Mouse (Mus musculus): ENCODE data around the gene Gng2. TPM values are rescaled to one million over a fixed set of nuclear protein-coding genes. Genes with fewer than 3 reads are reported as not detected.

Gng2 gene
- polyA plus RNA-seq, 1 experiment from 2014 or later = 74.0 TPM

DNA sequence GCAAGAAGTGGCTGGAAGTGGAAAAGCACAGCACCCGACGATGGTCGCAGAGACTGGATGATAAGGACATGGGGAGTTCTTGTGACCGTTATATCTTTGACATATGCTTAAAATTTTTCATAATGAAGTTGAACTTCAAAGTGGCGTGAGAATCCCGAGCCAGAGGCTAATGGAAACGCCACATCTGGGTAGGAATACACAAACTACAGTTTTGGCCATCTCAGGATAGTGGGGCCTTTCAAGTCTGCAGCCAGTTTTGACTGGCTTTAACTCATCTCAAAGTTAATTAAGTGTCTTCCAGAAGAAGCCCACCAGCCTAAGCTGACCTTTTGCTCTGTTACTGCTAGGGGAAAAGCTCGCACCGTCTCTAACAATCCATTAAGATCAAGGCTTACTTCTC is 17.6 kb downstream of the Gng2 start:
- WGBS = 59% methylated on average over 9 of the region's 9 CpGs

DNA sequence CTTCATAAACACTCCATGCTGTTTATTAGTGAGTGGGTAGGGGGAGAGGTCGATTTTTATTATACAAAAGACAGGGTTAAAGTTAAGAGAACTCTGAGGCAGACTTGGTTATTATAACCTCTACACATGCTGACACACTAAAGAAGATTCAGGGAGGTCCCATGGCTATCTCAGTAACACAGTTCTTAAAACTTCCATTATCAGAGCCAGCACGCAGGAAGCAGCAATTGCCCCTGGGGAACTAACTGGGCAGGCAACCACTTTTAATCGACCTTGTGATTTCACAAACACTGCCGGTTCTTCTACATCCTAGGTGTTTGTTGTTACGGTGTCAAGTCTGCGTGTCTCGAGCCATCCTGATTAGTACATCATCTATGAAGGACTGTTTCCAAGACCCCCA is 22.4 kb downstream of the Gng2 start:
- DNase-seq (ENCODE audit: low spot score) (no peak), ATAC-seq (replicated peaks; ENCODE audit: low FRiP score, low TSS enrichment, low read depth) (no peak)
- H3K27me3 ChIP-seq (replicated peaks; ENCODE audit: control insufficient read depth, insufficient read depth, low read length) = no peaks in the 10 kb centered on the region
- no peak overlapping the region for H3K4me2 ChIP-seq (ENCODE audit: low read length)
- H3K9me3 ChIP-seq (ENCODE audit: control insufficient read depth, low read length) = no peaks in the 10 kb centered on the region
- peaks cover 10% of the 10 kb centered on the region; the same call in 1 of the 2 replicates for H3K36me3 ChIP-seq (ENCODE audit: control insufficient read depth, insufficient read depth, low read length)
- no peaks in the 10 kb centered on the region for H3K4me1 ChIP-seq (replicated peaks; ENCODE audit: control insufficient read depth, insufficient read depth, low read length)
- WGBS = 89% methylated on average over 7 of the region's 7 CpGs
- no peak overlapping the region for H3K4me3 ChIP-seq (ENCODE audit: low read depth, low read length)
- no peak overlapping the region for H3K27ac ChIP-seq (ENCODE audit: low read depth)
- H3K9ac ChIP-seq (ENCODE audit: low read length) = no peak overlapping the region

More for the DNA sequence above, 17.6 kb downstream of the Gng2 start:
- Histone ChIP-seq H3K9ac (ENCODE audit: low read length) (no peak overlapping the region), H3K27ac (ENCODE audit: low read depth) (no peak overlapping the region), H3K4me3 (ENCODE audit: low read depth, low read length) (no peak overlapping the region), H3K36me3 (ENCODE audit: control insufficient read depth, insufficient read depth, low read length) (peaks cover 10% of the 10 kb centered on the region; the same call in 1 of the 2 replicates), H3K27me3 (replicated peaks; ENCODE audit: control insufficient read depth, insufficient read depth, low read length) (no peaks in the 10 kb centered on the region), H3K9me3 (ENCODE audit: control insufficient read depth, low read length) (no peaks in the 10 kb centered on the region), H3K4me1 (replicated peaks; ENCODE audit: control insufficient read depth, insufficient read depth, low read length) (no peaks in the 10 kb centered on the region), H3K4me2 (ENCODE audit: low read length) (no peak overlapping the region)
- ATAC-seq (replicated peaks; ENCODE audit: low FRiP score, low TSS enrichment, low read depth) (no peak), DNase-seq (ENCODE audit: low spot score) (no peak)

DNA sequence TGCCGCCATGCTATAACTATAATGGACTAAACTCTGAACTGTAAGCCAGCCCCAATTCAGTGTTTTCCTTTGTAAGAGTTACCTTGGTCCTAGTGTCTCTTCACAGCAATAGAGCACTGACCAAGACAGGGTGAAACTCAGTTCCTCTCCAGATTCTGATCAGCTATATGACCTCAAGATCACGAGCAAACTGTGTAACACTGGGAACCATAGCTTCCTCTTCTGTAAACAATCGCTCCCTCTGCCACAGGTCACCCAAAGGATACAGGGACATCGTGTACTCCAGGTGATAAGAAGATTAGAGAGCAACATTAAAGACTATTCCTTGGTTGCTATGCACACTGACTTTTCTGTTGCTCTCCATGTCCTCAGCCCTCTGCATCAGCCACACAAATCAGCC is 26.6 kb downstream of the Gng2 start:
- ATAC-seq (replicated peaks; ENCODE audit: low FRiP score, low TSS enrichment, low read depth) (no peak), DNase-seq (ENCODE audit: low spot score) (no peak)
- H3K27ac ChIP-seq (ENCODE audit: low read depth) = no peak overlapping the region
- H3K4me1 ChIP-seq (replicated peaks; ENCODE audit: control insufficient read depth, insufficient read depth, low read length) = no peaks in the 10 kb centered on the region
- peaks cover 5% of the 10 kb centered on the region; the same call in 1 of the 2 replicates for H3K36me3 ChIP-seq (ENCODE audit: control insufficient read depth, insufficient read depth, low read length)
- H3K9ac ChIP-seq (ENCODE audit: low read length) = no peak overlapping the region
- 75% methylated on average over 4 of the region's 4 CpGs for whole genome bisulfite sequencing
- H3K4me3 ChIP-seq (ENCODE audit: low read depth, low read length) = no peak overlapping the region
- H3K9me3 ChIP-seq (ENCODE audit: control insufficient read depth, low read length) = no peaks in the 10 kb centered on the region
- H3K27me3 ChIP-seq (replicated peaks; ENCODE audit: control insufficient read depth, insufficient read depth, low read length) = no peaks in the 10 kb centered on the region
- H3K4me2 ChIP-seq (ENCODE audit: low read length) = no peak overlapping the region

DNA sequence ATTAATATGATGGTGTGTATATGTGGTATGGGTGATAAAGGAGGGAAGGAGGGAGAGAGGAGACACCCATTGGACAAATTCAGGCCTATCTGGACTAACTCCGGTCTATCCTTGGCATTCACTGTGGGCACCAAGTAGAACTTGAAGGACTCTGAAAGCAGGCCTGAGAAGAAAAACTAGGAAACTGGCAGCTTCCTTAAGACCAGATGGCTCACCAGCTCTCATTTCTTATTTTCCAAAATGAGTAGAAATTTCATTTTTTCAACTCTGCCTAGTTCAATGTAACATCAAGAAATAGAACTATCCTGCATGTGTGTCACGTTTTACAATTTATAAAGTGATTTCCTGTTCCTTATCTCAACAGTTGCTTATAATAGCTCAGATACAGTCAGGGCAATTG is 28.0 kb downstream of the Gng2 start:
- 83% methylated on average over 2 of the region's 2 CpGs for WGBS
- Histone ChIP-seq H3K9ac (ENCODE audit: low read length) (no peak overlapping the region), H3K36me3 (ENCODE audit: control insufficient read depth, insufficient read depth, low read length) (no peaks in the 10 kb centered on the region), H3K27me3 (replicated peaks; ENCODE audit: control insufficient read depth, insufficient read depth, low read length) (no peaks in the 10 kb centered on the region), H3K27ac (ENCODE audit: low read depth) (no peak overlapping the region), H3K9me3 (ENCODE audit: control insufficient read depth, low read length) (no peaks in the 10 kb centered on the region), H3K4me2 (ENCODE audit: low read length) (no peak overlapping the region), H3K4me3 (ENCODE audit: low read depth, low read length) (no peak overlapping the region), H3K4me1 (replicated peaks; ENCODE audit: control insufficient read depth, insufficient read depth, low read length) (no peaks in the 10 kb centered on the region)
- no peak for DNase-seq (ENCODE audit: low spot score)
- ATAC-seq (replicated peaks; ENCODE audit: low FRiP score, low TSS enrichment, low read depth) = no peak

DNA sequence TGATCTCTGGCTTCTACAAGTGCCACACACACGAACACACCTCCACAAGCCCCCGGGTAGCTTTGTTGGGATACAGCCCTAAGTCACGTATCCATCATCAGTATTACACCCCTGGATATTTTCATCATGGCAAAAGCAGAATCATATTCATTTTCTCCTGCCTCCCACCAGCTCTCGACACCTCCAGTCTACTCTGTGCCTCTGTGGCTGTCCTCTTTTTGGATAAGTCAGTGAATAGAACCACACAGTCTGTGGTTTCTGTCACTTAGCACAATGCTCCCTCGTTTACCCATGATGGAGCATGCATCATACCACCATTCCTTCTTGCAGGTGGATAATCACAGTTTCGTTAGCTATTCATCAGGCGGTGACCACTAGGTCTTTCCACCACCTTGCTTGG is 31.2 kb downstream of the Gng2 start:
- Histone ChIP-seq H3K4me1 (replicated peaks; ENCODE audit: control insufficient read depth, insufficient read depth, low read length) (no peaks in the 10 kb centered on the region), H3K4me2 (ENCODE audit: low read length) (no peak overlapping the region), H3K4me3 (ENCODE audit: low read depth, low read length) (no peak overlapping the region), H3K9ac (ENCODE audit: low read length) (no peak overlapping the region), H3K27me3 (replicated peaks; ENCODE audit: control insufficient read depth, insufficient read depth, low read length) (no peaks in the 10 kb centered on the region), H3K9me3 (ENCODE audit: control insufficient read depth, low read length) (no peaks in the 10 kb centered on the region), H3K36me3 (ENCODE audit: control insufficient read depth, insufficient read depth, low read length) (no peaks in the 10 kb centered on the region), H3K27ac (ENCODE audit: low read depth) (no peak overlapping the region)
- 93% methylated on average over 7 of the region's 7 CpGs for WGBS
- ATAC-seq (replicated peaks; ENCODE audit: low FRiP score, low TSS enrichment, low read depth) (no peak), DNase-seq (ENCODE audit: low spot score) (no peak)

DNA sequence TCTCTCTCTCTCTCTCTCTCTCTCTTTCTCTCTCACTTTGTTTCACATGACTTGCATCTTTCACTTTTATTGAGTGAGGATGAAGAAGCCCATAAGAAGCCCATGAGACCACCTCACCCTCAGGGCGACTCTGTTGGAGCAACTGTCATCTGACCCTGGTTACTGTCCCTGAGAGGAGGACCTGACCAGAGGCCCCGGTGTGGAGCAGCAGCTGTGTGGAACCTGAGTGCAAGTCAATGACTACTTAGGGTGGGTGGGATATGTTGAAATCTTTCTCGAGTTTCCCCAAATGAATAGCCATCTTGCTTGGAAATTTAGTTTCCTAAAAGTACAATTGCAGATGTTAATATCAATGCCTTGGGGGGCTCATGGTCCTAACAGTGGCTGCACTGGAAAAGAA is 34.7 kb downstream of the Gng2 start:
- WGBS = 73% methylated on average over 3 of the region's 3 CpGs
- H3K4me3 ChIP-seq (ENCODE audit: low read depth, low read length) = no peak overlapping the region
- no peaks in the 10 kb centered on the region for H3K36me3 ChIP-seq (ENCODE audit: control insufficient read depth, insufficient read depth, low read length)
- ATAC-seq (replicated peaks; ENCODE audit: low FRiP score, low TSS enrichment, low read depth) = no peak
- no peaks in the 10 kb centered on the region for H3K27me3 ChIP-seq (replicated peaks; ENCODE audit: control insufficient read depth, insufficient read depth, low read length)
- H3K9me3 ChIP-seq (ENCODE audit: control insufficient read depth, low read length) = no peaks in the 10 kb centered on the region
- no peaks in the 10 kb centered on the region for H3K4me1 ChIP-seq (replicated peaks; ENCODE audit: control insufficient read depth, insufficient read depth, low read length)
- no peak for DNase-seq (ENCODE audit: low spot score)
- no peak overlapping the region for H3K9ac ChIP-seq (ENCODE audit: low read length)
- H3K4me2 ChIP-seq (ENCODE audit: low read length) = no peak overlapping the region
- no peak overlapping the region for H3K27ac ChIP-seq (ENCODE audit: low read depth)

DNA sequence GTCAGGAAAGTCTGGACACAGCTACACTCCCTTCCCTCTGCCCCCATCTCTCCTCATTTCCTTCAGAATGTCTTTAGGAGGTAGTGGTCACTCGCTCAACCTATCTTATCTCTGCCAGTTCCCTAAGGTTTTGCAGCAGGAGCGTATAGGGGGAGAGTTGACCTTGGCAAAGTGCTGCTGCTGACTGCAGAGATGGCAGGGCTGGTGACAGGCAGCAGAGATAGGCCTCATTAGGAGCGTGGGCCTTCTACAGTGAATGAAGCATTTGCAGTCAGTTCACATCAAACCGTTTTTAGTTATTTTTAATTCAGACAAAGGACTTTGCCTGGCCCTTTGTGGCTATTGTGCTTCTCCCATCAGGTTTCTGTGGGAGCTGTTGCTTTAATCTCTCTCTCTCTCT is 35.1 kb downstream of the Gng2 start:
- ATAC-seq (replicated peaks; ENCODE audit: low FRiP score, low TSS enrichment, low read depth) (no peak), DNase-seq (ENCODE audit: low spot score) (no peak)
- no peaks in the 10 kb centered on the region for H3K9me3 ChIP-seq (ENCODE audit: control insufficient read depth, low read length)
- no peaks in the 10 kb centered on the region for H3K4me1 ChIP-seq (replicated peaks; ENCODE audit: control insufficient read depth, insufficient read depth, low read length)
- no peaks in the 10 kb centered on the region for H3K36me3 ChIP-seq (ENCODE audit: control insufficient read depth, insufficient read depth, low read length)
- H3K27me3 ChIP-seq (replicated peaks; ENCODE audit: control insufficient read depth, insufficient read depth, low read length) = no peaks in the 10 kb centered on the region
- H3K4me3 ChIP-seq (ENCODE audit: low read depth, low read length) = no peak overlapping the region
- WGBS = 75% methylated on average over 4 of the region's 4 CpGs
- no peak overlapping the region for H3K9ac ChIP-seq (ENCODE audit: low read length)
- H3K4me2 ChIP-seq (ENCODE audit: low read length) = no peak overlapping the region
- H3K27ac ChIP-seq (ENCODE audit: low read depth) = no peak overlapping the region

DNA sequence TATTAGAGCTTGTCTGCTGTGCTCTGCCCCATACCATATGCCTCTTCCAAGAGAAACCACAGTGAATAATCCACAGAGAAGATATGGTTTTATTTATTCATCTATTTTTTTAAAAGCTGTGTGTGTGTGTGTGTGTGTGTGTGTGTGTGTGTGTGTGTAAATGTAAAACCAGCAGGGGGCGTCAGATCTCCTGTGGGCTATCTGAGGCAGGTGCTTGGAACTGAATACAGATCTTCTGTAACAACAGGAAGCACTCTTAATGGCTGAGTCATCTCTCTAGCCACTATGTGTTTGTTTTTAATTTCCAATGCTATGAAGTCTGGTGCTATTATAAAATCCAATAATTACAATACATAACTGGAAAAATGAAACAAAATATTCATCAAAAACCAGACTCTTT is 37.4 kb downstream of the Gng2 start:
- no peaks in the 10 kb centered on the region for H3K36me3 ChIP-seq (ENCODE audit: control insufficient read depth, insufficient read depth, low read length)
- no peak for ATAC-seq (replicated peaks; ENCODE audit: low FRiP score, low TSS enrichment, low read depth)
- no peaks in the 10 kb centered on the region for H3K27me3 ChIP-seq (replicated peaks; ENCODE audit: control insufficient read depth, insufficient read depth, low read length)
- no peak overlapping the region for H3K27ac ChIP-seq (ENCODE audit: low read depth)
- DNase-seq (ENCODE audit: low spot score) = no peak
- WGBS = 87% methylated on average over 1 of the region's 1 CpGs
- no peaks in the 10 kb centered on the region for H3K9me3 ChIP-seq (ENCODE audit: control insufficient read depth, low read length)
- no peak overlapping the region for H3K4me3 ChIP-seq (ENCODE audit: low read depth, low read length)
- H3K4me1 ChIP-seq (replicated peaks; ENCODE audit: control insufficient read depth, insufficient read depth, low read length) = no peaks in the 10 kb centered on the region
- H3K4me2 ChIP-seq (ENCODE audit: low read length) = no peak overlapping the region
- no peak overlapping the region for H3K9ac ChIP-seq (ENCODE audit: low read length)

DNA sequence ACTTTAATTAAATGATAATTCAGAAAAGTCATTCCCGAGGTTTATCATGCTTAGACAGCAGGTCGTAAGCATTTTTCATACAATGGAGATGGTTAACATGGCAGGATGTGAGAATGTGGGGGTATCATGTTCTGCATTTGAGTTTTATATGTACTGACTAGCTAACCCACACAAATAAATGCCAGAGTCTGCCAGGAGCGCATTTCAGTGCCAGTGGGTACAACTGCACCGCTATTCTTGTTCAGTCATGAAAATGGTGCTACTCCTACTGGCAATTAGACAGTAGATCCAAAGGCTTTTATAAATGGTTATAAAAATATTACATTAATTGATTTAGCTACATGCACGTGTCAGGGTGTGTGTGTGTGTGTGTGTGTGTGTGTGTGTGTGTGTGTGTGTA is 38.9 kb downstream of the Gng2 start:
- Histone ChIP-seq H3K4me1 (replicated peaks; ENCODE audit: control insufficient read depth, insufficient read depth, low read length) (no peaks in the 10 kb centered on the region), H3K4me3 (ENCODE audit: low read depth, low read length) (no peak overlapping the region), H3K36me3 (ENCODE audit: control insufficient read depth, insufficient read depth, low read length) (no peaks in the 10 kb centered on the region; the same call in 1 of the 2 replicates), H3K27me3 (replicated peaks; ENCODE audit: control insufficient read depth, insufficient read depth, low read length) (no peaks in the 10 kb centered on the region), H3K27ac (ENCODE audit: low read depth) (no peak overlapping the region), H3K4me2 (ENCODE audit: low read length) (no peak overlapping the region), H3K9me3 (ENCODE audit: control insufficient read depth, low read length) (no peaks in the 10 kb centered on the region), H3K9ac (ENCODE audit: low read length) (no peak overlapping the region)
- 90% methylated on average over 5 of the region's 5 CpGs for WGBS
- ATAC-seq (replicated peaks; ENCODE audit: low FRiP score, low TSS enrichment, low read depth) (no peak), DNase-seq (ENCODE audit: low spot score) (no peak)
